Mouse (Mus musculus) liver, postnatal 0 days (tissue): ENCODE measurements around the gene B230219D22Rik. TPM values are rescaled to one million over a fixed set of nuclear protein-coding genes. Genes with fewer than 3 reads are reported as not detected.

ENCODE experiments used
- ATAC-seq: fragments of 200-750 bp; cut with Nextera tagmentation; 2 replicates; pipeline ENCODE4 v1.8.0; 2017; ENCODE audit warnings: mild to moderate bottlenecking, moderate library complexity
- DNase-seq: peaks from one replicate; pipeline ENCODE4 v3.0.0-alpha.2; 2016
- H3K27ac ChIP-seq: fragments of 300-500 bp; sonication (generic); 2 replicates; pipeline ENCODE4 v1.5.1; 2014; ENCODE audit warnings: antibody characterized with exemption, moderate library complexity, mild to moderate bottlenecking, low read depth
- H3K27me3 ChIP-seq: fragments of 300-500 bp; sonication (generic); 2 replicates; pipeline ENCODE4 v1.6.1; 2014; ENCODE audit warnings: low read length, control low read depth, mixed read lengths; ENCODE audit not compliant: insufficient read depth
- H3K36me3 ChIP-seq: fragments of 300-500 bp; sonication (generic); replicated peaks from 2 replicates; pipeline ENCODE4 v1.6.1; 2014; ENCODE audit warnings: mild to moderate bottlenecking, control low read depth, low read length, moderate library complexity, mixed read lengths; ENCODE audit not compliant: insufficient read depth
- H3K4me1 ChIP-seq: fragments of 300-500 bp; sonication (generic); 2 replicates; pipeline ENCODE4 v1.6.1; 2014; ENCODE audit warnings: antibody characterized with exemption, mild to moderate bottlenecking, control low read depth; ENCODE audit not compliant: insufficient read depth
- H3K4me2 ChIP-seq: fragments of 300-500 bp; sonication (generic); 2 replicates; pipeline ENCODE4 v1.6.1; 2014; ENCODE audit warnings: low read depth, mild to moderate bottlenecking, low read length, moderate library complexity, mixed read lengths
- H3K4me3 ChIP-seq: fragments of 300-500 bp; sonication (generic); 2 replicates; pipeline ENCODE4 v1.5.1; 2014; ENCODE audit warnings: low read depth, low read length
- H3K9ac ChIP-seq: fragments of 300-500 bp; sonication (generic); replicated peaks from 2 replicates; pipeline ENCODE4 v1.6.1; 2014; ENCODE audit warnings: mild to moderate bottlenecking, moderate library complexity
- H3K9me3 ChIP-seq: fragments of 300-500 bp; sonication (generic); 2 replicates; pipeline ENCODE4 v1.6.1; 2016; ENCODE audit warnings: mild to moderate bottlenecking, control low read depth, low read length, mixed read lengths
- CTCF ChIP-seq: sonication (generic); IDR thresholded peaks from 2 replicates; pipeline ENCODE4 v1.5.1; 2016; ENCODE audit warnings: antibody characterized with exemption, low read depth
- EP300 ChIP-seq: IDR thresholded peaks from 2 replicates; pipeline ENCODE4 v1.6.1; 2016; ENCODE audit warnings: antibody characterized with exemption, low read depth, mild to moderate bottlenecking
- WGBS: fragments of 180-500 bp; shearing (Covaris S2); extraction: QIAGEN DNeasy Blood & Tissue Kit; methylation state at CpG from one replicate; pipeline ENCODE4 v1.1.7; 2014; ENCODE audit not compliant: insufficient replicate concordance; 5-methylcytosine and 5-hydroxymethylcytosine counted together
- polyA plus RNA-seq: library from polyadenylated mRNA; unstranded; fragments of >200 nt; fragmentation: Nextera tagmentation; extraction: Ambion mirVana; gene quantifications from 2 replicates; pipeline ENCODE4 v1.2.1, GENCODE M21; 2015

The B230219D22Rik gene
- polyA plus RNA-seq, 1 experiment from 2014 or later = 9.0 TPM

DNA sequence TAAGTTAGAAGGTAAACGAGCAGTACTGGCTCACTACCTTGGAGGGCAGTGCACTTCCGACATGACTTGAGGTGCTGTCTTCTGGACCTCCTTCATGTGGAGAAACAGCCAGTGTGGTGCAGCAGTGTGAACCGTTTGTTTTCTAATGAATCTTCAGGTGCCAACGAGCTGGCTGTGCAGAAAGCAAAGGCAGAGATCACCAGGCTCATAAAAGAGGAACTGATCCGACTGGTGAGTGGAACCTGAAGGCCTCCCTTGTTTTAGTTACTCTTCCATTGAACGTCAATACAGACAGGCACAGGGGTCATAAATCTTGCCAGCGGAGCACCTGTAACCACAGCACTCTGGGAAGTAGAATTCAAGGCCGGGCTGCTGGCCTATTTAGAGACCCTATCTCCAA is 15.6 kb upstream of the B230219D22Rik start:
- H3K9me3 ChIP-seq = no peaks in the 10 kb centered on the region
- no peaks in the 10 kb centered on the region for H3K27me3 ChIP-seq
- H3K4me1 ChIP-seq = no peaks in the 10 kb centered on the region
- H3K4me2 ChIP-seq = no peak overlapping the region
- 65% methylated on average over 8 of the region's 8 CpGs for WGBS
- DNase-seq (no peak), ATAC-seq (no peak)
- no peak overlapping the region for H3K4me3 ChIP-seq
- H3K36me3 ChIP-seq = peaks cover 69% of the 10 kb centered on the region
- TF ChIP-seq EP300 (no peak), CTCF (no peak)
- no peak overlapping the region for H3K27ac ChIP-seq
- no peak overlapping the region for H3K9ac ChIP-seq

- Histone ChIP-seq H3K9me3 (no peaks in the 10 kb centered on the region), H3K4me2 (no peak overlapping the region), H3K4me1 (no peaks in the 10 kb centered on the region), H3K27me3 (no peaks in the 10 kb centered on the region), H3K4me3 (no peak overlapping the region), H3K9ac (no peak overlapping the region), H3K36me3 (peaks cover 33% of the 10 kb centered on the region), H3K27ac (no peak overlapping the region)
- no peak for DNase-seq
- TF ChIP-seq EP300 = no peak
- no peak for TF ChIP-seq CTCF
- no peak for ATAC-seq
- 88% methylated on average over 9 of the region's 9 CpGs for WGBS
These were observed 10.7 kb upstream of the B230219D22Rik start for GRCm38 (mm10) chr13:55682201-55682600.

DNA sequence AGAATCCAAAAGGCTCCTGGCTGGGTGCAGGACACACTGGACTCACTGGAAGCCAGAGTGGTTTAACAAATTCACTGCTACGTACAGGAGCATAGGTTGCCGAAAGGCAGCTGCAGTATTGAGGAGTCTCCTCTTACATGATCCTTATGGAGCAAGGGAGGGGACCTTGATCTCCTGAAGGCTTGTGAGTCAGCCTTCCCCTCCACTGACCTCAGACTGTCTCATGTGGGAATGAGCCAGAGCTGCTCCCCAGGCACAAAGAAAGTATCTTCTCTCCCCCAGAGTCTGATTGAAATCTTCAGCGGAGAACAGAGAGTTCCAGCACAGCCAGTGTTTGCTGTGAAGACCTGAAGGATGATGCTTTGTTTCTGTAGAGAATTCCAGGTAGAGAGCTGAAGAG is 9.3 kb upstream of the B230219D22Rik start:
- no peak for TF ChIP-seq CTCF
- TF ChIP-seq EP300 = no peak
- no peak overlapping the region for H3K4me3 ChIP-seq
- no peaks in the 10 kb centered on the region for H3K4me1 ChIP-seq
- DNase-seq (no peak), ATAC-seq (no peak)
- no peak overlapping the region for H3K9ac ChIP-seq
- H3K4me2 ChIP-seq = no peak overlapping the region
- 92% methylated on average over 3 of the region's 3 CpGs for WGBS
- H3K9me3 ChIP-seq = no peaks in the 10 kb centered on the region
- no peaks in the 10 kb centered on the region for H3K27me3 ChIP-seq
- peaks cover 20% of the 10 kb centered on the region for H3K36me3 ChIP-seq
- no peak overlapping the region for H3K27ac ChIP-seq

- no peaks in the 10 kb centered on the region for H3K36me3 ChIP-seq
- ATAC-seq = no peak
- no peak overlapping the region for H3K4me2 ChIP-seq
- DNase-seq = no peak
- no peak overlapping the region for H3K27ac ChIP-seq
- H3K9me3 ChIP-seq = no peaks in the 10 kb centered on the region
- no peaks in the 10 kb centered on the region for H3K27me3 ChIP-seq
- no peak overlapping the region for H3K9ac ChIP-seq
- WGBS = 64% methylated on average over 9 of the region's 9 CpGs
- no peak overlapping the region for H3K4me3 ChIP-seq
- no peaks in the 10 kb centered on the region for H3K4me1 ChIP-seq
- TF ChIP-seq EP300 (no peak), CTCF (no peak)
These were observed 6.8 kb upstream of the B230219D22Rik start for GRCm38 (mm10) chr13:55686107-55686633.

- no peak overlapping the region for H3K27ac ChIP-seq
- peaks cover 7% of the 10 kb centered on the region; the same call in 1 of the 2 replicates for H3K4me1 ChIP-seq
- no peak overlapping the region for H3K4me3 ChIP-seq
- no peaks in the 10 kb centered on the region for H3K36me3 ChIP-seq
- no peaks in the 10 kb centered on the region for H3K27me3 ChIP-seq
- WGBS = 60% methylated on average over 4 of the region's 4 CpGs
- no peak overlapping the region for H3K4me2 ChIP-seq
- no peak for TF ChIP-seq CTCF
- TF ChIP-seq EP300 = no peak
- DNase-seq (no peak), ATAC-seq (no peak)
- H3K9ac ChIP-seq = no peak overlapping the region
- H3K9me3 ChIP-seq = no peaks in the 10 kb centered on the region
These were observed 4.9 kb upstream of the B230219D22Rik start for GRCm38 (mm10) chr13:55687927-55688602.

DNA sequence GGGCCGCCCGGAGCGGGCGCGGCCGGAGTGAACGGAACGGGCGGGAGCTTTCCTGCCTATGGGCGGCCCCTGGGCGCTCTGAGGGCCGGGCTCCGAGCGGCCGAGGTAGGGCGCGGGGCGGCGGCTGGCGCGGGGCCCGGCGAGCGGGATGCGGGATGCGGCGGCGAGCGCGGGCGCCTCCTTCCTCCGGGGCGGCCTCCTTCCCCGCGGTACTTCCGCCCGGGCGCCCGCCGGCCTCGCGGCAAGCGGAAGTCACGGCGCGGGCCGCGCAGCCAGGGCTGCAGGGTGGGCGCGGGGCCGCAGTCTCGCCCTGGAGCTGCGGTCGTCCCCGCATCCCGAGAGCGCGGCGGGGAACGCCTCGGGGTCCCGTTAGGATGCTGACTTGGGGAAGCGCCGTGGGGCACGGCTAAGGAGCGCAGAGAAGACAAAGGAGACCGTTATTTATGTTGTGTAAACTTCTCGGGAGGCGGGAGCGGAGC is 358 bp downstream of the B230219D22Rik start:
- peak overlapping the region; percentile 100 for H3K27ac ChIP-seq
- no peak for TF ChIP-seq CTCF
- no peak for TF ChIP-seq EP300
- H3K36me3 ChIP-seq = peaks cover under 1% of the 10 kb centered on the region
- H3K9ac ChIP-seq = peak overlapping the region; percentile 100
- under 1% methylated on average over 42 of the region's 70 CpGs for WGBS
- no peaks in the 10 kb centered on the region for H3K9me3 ChIP-seq
- H3K4me2 ChIP-seq = peak overlapping the region; percentile 81
- ATAC-seq = peak; percentile 72
- DNase-seq = no peak
- H3K4me3 ChIP-seq = peak overlapping the region; percentile 86
- no peaks in the 10 kb centered on the region for H3K27me3 ChIP-seq
- peaks cover 22% of the 10 kb centered on the region for H3K4me1 ChIP-seq
